Mouse (Mus musculus) midbrain, embryonic 16.5 days (tissue): ENCODE results near the gene Olfr504. TPM values are rescaled to one million over a fixed set of nuclear protein-coding genes. Genes with fewer than 3 reads are reported as not detected.
"Not testable (repeated sequence)": the region's sequence is repeated elsewhere in the genome, so short reads cannot be mapped to it uniquely, and the experiment has no call there.

ENCODE experiments used
- ATAC-seq: fragments of 200-750 bp; cut with Nextera tagmentation; 2 replicates; pipeline ENCODE4 v1.8.0; 2017; ENCODE audit warnings: moderate TSS enrichment
- H3K27ac ChIP-seq: fragments of 300-500 bp; sonication (generic); 2 replicates; pipeline ENCODE4 v1.5.1; 2014; ENCODE audit warnings: mild to moderate bottlenecking, low read length, mixed read lengths
- H3K27me3 ChIP-seq: fragments of 300-500 bp; sonication (generic); 2 replicates; pipeline ENCODE4 v1.6.1; 2014; ENCODE audit warnings: low read depth, low read length, mixed read lengths; ENCODE audit not compliant: control insufficient read depth, insufficient read depth
- H3K36me3 ChIP-seq: fragments of 300-500 bp; sonication (generic); 2 replicates; pipeline ENCODE4 v1.6.1; 2014; ENCODE audit warnings: mild to moderate bottlenecking, low read length, moderate library complexity, mixed read lengths; ENCODE audit not compliant: control insufficient read depth, insufficient read depth
- H3K4me1 ChIP-seq: fragments of 300-500 bp; sonication (generic); 2 replicates; pipeline ENCODE4 v1.6.1; 2014; ENCODE audit warnings: mild to moderate bottlenecking, low read length, mixed read lengths; ENCODE audit not compliant: control insufficient read depth, insufficient read depth
- H3K4me2 ChIP-seq: fragments of 300-500 bp; sonication (generic); 2 replicates; pipeline ENCODE4 v1.6.1; 2014; ENCODE audit warnings: mild to moderate bottlenecking, low read length, mixed read lengths
- H3K4me3 ChIP-seq: fragments of 300-500 bp; sonication (generic); 2 replicates; pipeline ENCODE4 v1.5.1; 2014; ENCODE audit warnings: low read depth, mild to moderate bottlenecking, low read length, moderate library complexity, mixed read lengths
- H3K9ac ChIP-seq: fragments of 300-500 bp; sonication (generic); 2 replicates; pipeline ENCODE4 v1.6.1; 2014; ENCODE audit warnings: low read depth, low read length, mixed read lengths
- H3K9me3 ChIP-seq: fragments of 300-500 bp; sonication (generic); replicated peaks from 2 replicates; pipeline ENCODE4 v1.6.1; 2014; ENCODE audit warnings: mild to moderate bottlenecking, low read length, mixed read lengths; ENCODE audit not compliant: control insufficient read depth, poor library complexity, severe bottlenecking
- WGBS: fragments of 180-500 bp; shearing (Covaris S2); extraction: QIAGEN DNeasy Blood & Tissue Kit; methylation state at CpG from one replicate; pipeline ENCODE4 v1.1.7; 2014; 5-methylcytosine and 5-hydroxymethylcytosine counted together
- polyA plus RNA-seq: library from polyadenylated mRNA; unstranded; fragments of >200 nt; fragmentation: Nextera tagmentation; extraction: Ambion mirVana; gene quantifications from 2 replicates; pipeline ENCODE4 v1.2.1, GENCODE M21; 2015

Olfr504 gene
- polyA plus RNA-seq = not detected in 2 replicates

DNA sequence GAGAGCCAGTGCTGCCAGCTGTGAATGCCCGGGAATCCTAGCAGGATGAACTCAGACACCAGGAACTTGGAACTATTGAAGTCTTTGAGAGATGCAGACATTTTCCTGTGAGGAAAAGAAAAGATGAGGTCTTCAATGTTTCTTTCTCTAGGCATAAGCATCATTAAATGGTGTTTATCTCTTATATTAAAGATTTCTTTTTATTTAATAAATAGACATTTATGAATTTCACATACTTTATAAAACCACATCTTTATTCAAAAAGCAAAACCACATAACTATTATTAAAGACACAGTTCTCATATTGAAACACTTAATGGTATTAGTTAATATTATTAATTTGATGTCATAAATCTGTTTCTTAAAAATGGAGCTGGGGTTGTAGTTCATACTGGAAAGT is at the start of gene Olfr504:
TSS of gene Olfr504 (minus strand) at position 101 of the 400 bp plus-strand sequence.
- 80% methylated on average over 1 of the region's 1 CpGs for WGBS
- no peaks in the 10 kb centered on the region for H3K9me3 ChIP-seq
- H3K36me3 ChIP-seq = no peaks in the 10 kb centered on the region
- no peak within 1 kb of the TSS for H3K9ac ChIP-seq
- no peak within 1 kb of the TSS for H3K27ac ChIP-seq
- no peak for ATAC-seq
- no peak within 1 kb of the TSS for H3K4me3 ChIP-seq
- no peaks in the 10 kb centered on the region for H3K27me3 ChIP-seq
- H3K4me2 ChIP-seq = no peak within 1 kb of the TSS
- no peaks in the 10 kb centered on the region for H3K4me1 ChIP-seq

DNA sequence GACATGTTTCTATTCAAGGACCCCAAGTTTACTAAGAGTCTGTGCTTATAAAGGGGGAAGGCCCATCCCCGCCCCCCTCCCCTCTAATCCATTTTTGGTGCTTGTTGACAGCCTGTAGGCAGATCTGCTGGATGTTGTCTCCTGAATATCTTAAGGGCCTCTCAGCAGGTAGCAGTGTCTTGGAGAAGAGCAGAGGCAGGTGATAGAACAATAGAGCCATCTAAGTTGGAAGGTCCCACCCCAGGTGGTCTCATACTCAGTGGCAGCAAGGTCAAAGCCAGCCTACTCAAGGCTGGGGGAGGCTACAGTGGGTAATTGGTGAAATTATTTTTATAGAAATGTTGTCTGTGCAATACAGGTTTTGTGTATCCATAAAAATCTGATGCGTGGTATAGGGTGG is 48.5 kb upstream of the Olfr504 start:
- Histone ChIP-seq H3K4me1 (no peaks in the 10 kb centered on the region), H3K27me3 (no peaks in the 10 kb centered on the region), H3K9ac (no peak overlapping the region), H3K4me2 (no peak overlapping the region), H3K9me3 (no peaks in the 10 kb centered on the region), H3K36me3 (no peaks in the 10 kb centered on the region), H3K27ac (no peak overlapping the region), H3K4me3 (no peak overlapping the region)
- no peak for ATAC-seq
- WGBS = 95% methylated on average over 2 of the region's 2 CpGs

DNA sequence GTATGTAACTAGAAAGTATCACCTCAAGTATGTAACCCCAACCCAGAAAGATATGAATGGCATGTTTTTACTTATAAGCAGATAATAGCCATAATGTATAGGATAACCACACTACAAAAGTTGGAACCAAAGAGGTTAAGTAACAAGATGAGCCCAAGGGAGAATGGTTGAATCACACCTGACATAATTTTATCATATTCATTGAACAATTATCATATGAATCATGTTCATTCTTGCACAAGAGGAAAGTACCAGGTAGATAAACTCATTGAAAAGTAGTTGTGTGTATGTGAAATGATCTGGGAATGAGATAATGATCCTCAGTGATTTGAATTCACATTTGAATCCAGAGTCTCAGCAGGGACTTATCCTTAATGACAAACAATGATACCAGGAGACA is 44.9 kb upstream of the Olfr504 start, which contains the start of gene Olfr506:
TSS of gene Olfr506 (plus strand) at position 301 of the 400 bp plus-strand sequence.
- Histone ChIP-seq H3K9me3 (no peaks in the 10 kb centered on the region), H3K4me2 (no peak within 1 kb of the TSS)

DNA sequence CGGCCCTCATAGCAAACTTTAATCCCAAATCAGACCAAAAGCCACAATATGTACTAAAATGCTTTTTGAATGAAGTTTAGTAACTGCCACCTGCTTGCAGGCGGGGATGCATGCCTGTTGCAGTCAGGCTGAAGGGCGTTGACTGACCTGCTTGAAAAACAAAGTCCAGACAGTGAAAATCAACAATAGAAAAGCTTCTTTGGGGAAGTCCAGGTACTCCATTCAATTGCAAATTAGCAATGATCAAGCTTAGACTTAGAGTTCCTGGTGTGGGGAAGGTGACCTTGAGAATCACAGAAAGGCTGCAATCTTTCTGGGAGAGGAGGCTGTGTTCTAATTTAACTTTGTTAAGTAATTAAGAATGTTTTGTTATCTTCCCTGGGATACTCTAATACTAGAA is 36.3 kb upstream of the Olfr504 start:
- H3K4me2 ChIP-seq, ATAC-seq, H3K36me3 ChIP-seq, H3K4me1 ChIP-seq, H3K9ac ChIP-seq, H3K27me3 ChIP-seq, H3K4me3 ChIP-seq, H3K27ac ChIP-seq, H3K9me3 ChIP-seq: not testable (repeated sequence)
- WGBS = 74% methylated on average over 3 of the region's 3 CpGs

More for the DNA sequence above, 44.9 kb upstream of the Olfr504 start, which contains the start of gene Olfr506:
- H3K36me3 ChIP-seq = no peaks in the 10 kb centered on the region
- no peak within 1 kb of the TSS for H3K4me3 ChIP-seq
- no peaks in the 10 kb centered on the region for H3K4me1 ChIP-seq
- no peaks in the 10 kb centered on the region for H3K27me3 ChIP-seq
- ATAC-seq = no peak
- H3K27ac ChIP-seq = no peak within 1 kb of the TSS
- H3K9ac ChIP-seq = no peak within 1 kb of the TSS

DNA sequence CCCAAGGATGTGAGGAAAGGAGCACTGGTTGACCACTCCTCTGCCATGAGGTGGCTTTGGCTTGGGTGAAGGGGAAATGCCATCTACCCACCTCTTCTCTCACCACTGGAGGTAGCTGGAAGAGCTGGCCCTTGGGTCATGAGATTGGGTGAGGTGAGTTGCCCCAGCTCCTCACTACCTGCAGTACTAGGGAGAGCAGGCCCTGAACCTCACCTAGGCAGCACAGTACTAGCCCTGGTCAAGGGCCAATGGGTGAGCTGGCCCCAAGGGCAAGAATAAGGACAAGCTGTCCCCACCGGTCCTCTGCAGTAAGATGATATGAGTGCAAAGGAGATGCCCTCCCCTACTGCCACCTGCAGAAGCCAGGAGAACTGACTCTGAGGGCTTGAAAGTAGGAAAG is 24.2 kb upstream of the Olfr504 start:
- H3K4me3 ChIP-seq = no peak overlapping the region
- H3K4me1 ChIP-seq = no peaks in the 10 kb centered on the region
- H3K27ac ChIP-seq = no peak overlapping the region
- no peaks in the 10 kb centered on the region for H3K9me3 ChIP-seq
- H3K4me2 ChIP-seq = no peak overlapping the region
- no peaks in the 10 kb centered on the region for H3K27me3 ChIP-seq
- 100% methylated on average over 1 of the region's 1 CpGs for WGBS
- no peak for ATAC-seq
- no peaks in the 10 kb centered on the region for H3K36me3 ChIP-seq
- H3K9ac ChIP-seq = no peak overlapping the region

DNA sequence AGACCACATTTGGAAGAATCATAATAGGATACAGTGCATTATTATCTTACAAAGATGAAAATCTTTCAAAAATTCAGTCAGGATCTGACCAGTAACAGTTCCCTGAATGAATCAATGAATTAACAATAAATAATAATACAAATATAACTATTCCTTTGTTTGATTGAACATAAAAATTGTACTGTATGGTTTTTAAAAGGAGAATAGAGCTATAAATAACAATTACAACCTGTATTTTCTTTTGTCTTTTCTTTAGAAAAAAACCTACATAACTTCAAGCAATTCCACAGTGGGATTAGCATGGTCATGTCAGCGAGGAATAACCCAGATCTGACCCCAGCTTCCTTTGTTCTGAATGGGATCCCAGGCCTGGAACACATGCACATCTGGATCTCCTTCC is 21.4 kb downstream of the Olfr504 start, which contains the start of gene Olfr503:
TSS of gene Olfr503 (plus strand) at position 301 of the 400 bp plus-strand sequence.
- H3K36me3 ChIP-seq, ATAC-seq, H3K9ac ChIP-seq, H3K9me3 ChIP-seq, H3K4me2 ChIP-seq, H3K27ac ChIP-seq, H3K4me3 ChIP-seq, H3K4me1 ChIP-seq, H3K27me3 ChIP-seq: not testable (repeated sequence)
- WGBS = 66% methylated on average over 1 of the region's 1 CpGs

DNA sequence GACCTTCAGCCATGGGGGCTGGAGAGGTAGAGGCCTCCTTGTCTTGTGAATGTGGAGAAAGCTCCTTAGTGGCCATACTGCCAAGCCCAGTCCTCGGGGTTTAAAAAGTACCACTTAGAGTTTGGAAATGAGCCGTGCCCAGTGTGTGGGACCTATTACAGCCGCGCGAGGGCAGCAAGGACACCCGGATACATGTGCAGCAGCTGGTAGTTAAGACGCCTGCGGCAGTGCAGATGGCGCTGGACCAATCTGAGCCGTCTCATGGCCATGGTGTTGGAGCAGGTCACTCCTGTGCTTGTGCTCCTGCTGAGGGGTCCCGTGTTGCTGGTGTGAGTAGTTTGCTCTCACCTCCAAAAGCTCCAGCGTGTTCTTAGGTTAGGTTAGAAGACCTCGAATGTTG is 23.2 kb downstream of the Olfr504 start:
- Histone ChIP-seq H3K36me3 (no peaks in the 10 kb centered on the region), H3K9me3 (no peaks in the 10 kb centered on the region), H3K4me2 (no peak overlapping the region), H3K4me1 (no peaks in the 10 kb centered on the region), H3K4me3 (no peak overlapping the region), H3K27ac (no peak overlapping the region), H3K27me3 (no peaks in the 10 kb centered on the region), H3K9ac (no peak overlapping the region)
- WGBS = 88% methylated on average over 13 of the region's 13 CpGs
- no peak for ATAC-seq

DNA sequence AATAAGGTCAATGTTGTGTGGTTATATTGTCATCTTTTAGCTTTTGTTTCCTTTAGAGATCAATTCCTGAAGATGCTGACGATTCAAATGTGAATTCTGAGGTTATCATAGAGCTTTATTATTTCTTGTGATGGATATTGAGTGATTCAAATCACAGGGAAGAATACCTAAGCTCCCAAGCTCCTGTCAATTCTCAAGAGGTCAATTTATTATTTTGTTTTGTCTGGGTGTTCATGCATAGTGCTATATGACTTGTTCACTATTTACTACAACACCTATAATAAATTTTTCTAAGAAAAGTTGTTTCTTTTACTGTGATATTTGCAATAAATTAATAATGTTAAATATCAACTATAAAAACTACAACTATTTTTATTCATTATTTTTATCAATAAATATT is 40.6 kb downstream of the Olfr504 start, which contains the start of gene Olfr502:
TSS of gene Olfr502 (minus strand) at position 101 of the 400 bp plus-strand sequence.
- H3K4me3 ChIP-seq = no peak within 1 kb of the TSS
- H3K9ac ChIP-seq = no peak within 1 kb of the TSS
- ATAC-seq = no peak
- H3K4me2 ChIP-seq = no peak within 1 kb of the TSS
- no peak within 1 kb of the TSS for H3K27ac ChIP-seq
- no peaks in the 10 kb centered on the region for H3K27me3 ChIP-seq
- WGBS = 90% methylated on average over 1 of the region's 1 CpGs
- H3K36me3 ChIP-seq = no peaks in the 10 kb centered on the region
- H3K4me1 ChIP-seq = no peaks in the 10 kb centered on the region
- no peaks in the 10 kb centered on the region; the same call in 1 of the 2 replicates for H3K9me3 ChIP-seq
